Mouse (Mus musculus): ENCODE measurements around the gene Epb42. TPM values are rescaled to one million over a fixed set of nuclear protein-coding genes. Genes with fewer than 3 reads are reported as not detected.

The Epb42 gene
- total and polyA plus RNA-seq, 2 experiments from 2014 or later, result 0.12 TPM; not detected in 1

- Histone ChIP-seq H3K9me3 (ENCODE audit: low read length) (no peaks in the 10 kb centered on the region), H3K4me2 (ENCODE audit: low read depth, low read length, poor library complexity, severe bottlenecking) (peak overlapping the region; percentile 76), H3K36me3 (ENCODE audit: insufficient read depth, low read length) (no peaks in the 10 kb centered on the region), H3K27ac (ENCODE audit: low read depth, low read length) (peak overlapping the region; percentile 86), H3K27me3 (ENCODE audit: insufficient read depth, low read length) (no peaks in the 10 kb centered on the region), H3K9ac (replicated peaks; ENCODE audit: low read length, poor library complexity, severe bottlenecking) (peak overlapping the region; percentile 90), H3K4me1 (ENCODE audit: insufficient read depth, low read length) (peaks cover 7% of the 10 kb centered on the region; the same call in 1 of the 2 replicates), H3K4me3 (ENCODE audit: low read depth, low read length) (peak overlapping the region; percentile 74)
- WGBS, result under 1% methylated on average over 23 of the region's 23 CpGs
- ATAC-seq (ENCODE audit: low FRiP score) (peak; percentile 48; the same call in 1 of the 2 replicates), DNase-seq (ENCODE audit: low spot score) (no peak)
- TF ChIP-seq CTCF (IDR thresholded peaks at IDR 0.05), result no peak
Measured at GRCm38 (mm10) chr2:120970045-120970539, 66.8 kb downstream of the Epb42 start.

Small RNAs within 50 kb of the gene (microRNA-seq; reads per million reads assigned to microRNA genes)
- gene Gm44325 (ENCODE audit: borderline number of aligned reads), result not detected

Other genes starting within 250 kb of the Epb42 start
- gene Cdan1, start 186.9 kb downstream of the Epb42 start, total RNA-seq (2014; rRNA removed), result 26.6 and 34.1 TPM in 2 replicates
- 4.8 and 6.3 TPM in 2 replicates for gene Cdan1, start 186.9 kb downstream of the Epb42 start, polyA plus RNA-seq (2015; fragmentation: Nextera tagmentation; extraction: Ambion mirVana)
- gene Ttbk2, start 186.5 kb downstream of the Epb42 start, total RNA-seq (2014; rRNA removed), result 65.3 and 85.9 TPM in 2 replicates
- gene Ttbk2, start 186.5 kb downstream of the Epb42 start, polyA plus RNA-seq (2015; fragmentation: Nextera tagmentation; extraction: Ambion mirVana), result 7.4 and 8.7 TPM in 2 replicates
- gene Ubr1, start 66.4 kb downstream of the Epb42 start, total RNA-seq (2014; rRNA removed), result 31.0 and 34.0 TPM in 2 replicates
- 24.5 and 28.0 TPM in 2 replicates for gene Ubr1, start 66.4 kb downstream of the Epb42 start, polyA plus RNA-seq (2015; fragmentation: Nextera tagmentation; extraction: Ambion mirVana)
- gene Tmem62, start 60.1 kb downstream of the Epb42 start, total RNA-seq (2014; rRNA removed), result 20.9 and 21.5 TPM in 2 replicates
- gene Tmem62, start 60.1 kb downstream of the Epb42 start, polyA plus RNA-seq (2015; fragmentation: Nextera tagmentation; extraction: Ambion mirVana), result 14.3 and 14.5 TPM in 2 replicates
- 51.9 and 65.7 TPM in 2 replicates for gene Ccndbp1, start 28.7 kb downstream of the Epb42 start, total RNA-seq (2014; rRNA removed)
- 77.8 and 79.7 TPM in 2 replicates for gene Ccndbp1, start 28.7 kb downstream of the Epb42 start, polyA plus RNA-seq (2015; fragmentation: Nextera tagmentation; extraction: Ambion mirVana)
- 0.14 and 0.44 TPM in 2 replicates for gene Tgm5, start 48.8 kb upstream of the Epb42 start, total RNA-seq (2014; rRNA removed)
- gene Tgm5, start 48.8 kb upstream of the Epb42 start, polyA plus RNA-seq (2015; fragmentation: Nextera tagmentation; extraction: Ambion mirVana), result 0.11 and 0.32 TPM in 2 replicates
- gene Tgm7, start 72.7 kb upstream of the Epb42 start, total RNA-seq (2014; rRNA removed), result not detected in 2 replicates
- gene Tgm7, start 72.7 kb upstream of the Epb42 start, polyA plus RNA-seq (2015; fragmentation: Nextera tagmentation; extraction: Ambion mirVana), result not detected in 2 replicates
- 17.1 and 21.7 TPM in 2 replicates for gene Adal, start 103.4 kb upstream of the Epb42 start, total RNA-seq (2014; rRNA removed)
- gene Adal, start 103.4 kb upstream of the Epb42 start, polyA plus RNA-seq (2015; fragmentation: Nextera tagmentation; extraction: Ambion mirVana), result 18.2 and 19.1 TPM in 2 replicates
- 10.0 and 11.2 TPM in 2 replicates for gene Lcmt2, start 103.6 kb upstream of the Epb42 start, total RNA-seq (2014; rRNA removed)
- 13.5 and 14.8 TPM in 2 replicates for gene Lcmt2, start 103.6 kb upstream of the Epb42 start, polyA plus RNA-seq (2015; fragmentation: Nextera tagmentation; extraction: Ambion mirVana)
- gene Tubgcp4, start 133.6 kb upstream of the Epb42 start, total RNA-seq (2014; rRNA removed), result 35.8 and 38.2 TPM in 2 replicates
- gene Tubgcp4, start 133.6 kb upstream of the Epb42 start, polyA plus RNA-seq (2015; fragmentation: Nextera tagmentation; extraction: Ambion mirVana), result 21.2 and 23.0 TPM in 2 replicates
- gene Zscan29, start 134.1 kb upstream of the Epb42 start, total RNA-seq (2014; rRNA removed), result 6.5 and 7.2 TPM in 2 replicates
- gene Zscan29, start 134.1 kb upstream of the Epb42 start, polyA plus RNA-seq (2015; fragmentation: Nextera tagmentation; extraction: Ambion mirVana), result 4.5 and 4.8 TPM in 2 replicates
- gene Trp53bp1, start 234.3 kb upstream of the Epb42 start, total RNA-seq (2014; rRNA removed), result 262 and 292 TPM in 2 replicates
- 90.3 and 93.3 TPM in 2 replicates for gene Trp53bp1, start 234.3 kb upstream of the Epb42 start, polyA plus RNA-seq (2015; fragmentation: Nextera tagmentation; extraction: Ambion mirVana)

Data from midbrain, postnatal 0 days (tissue).